Mouse (Mus musculus) c-Kit-positive CD71-positive TER-119-negative erythroid progenitor cells, embryonic 14.5 days (primary cell): Measurements from ENCODE around the gene Lims1.

ENCODE experiments used
- DNase-seq: peaks from one replicate; pipeline ENCODE4 v3.0.0-alpha.2; 2013; ENCODE audit warnings: low read depth

Lims1 gene

DNA sequence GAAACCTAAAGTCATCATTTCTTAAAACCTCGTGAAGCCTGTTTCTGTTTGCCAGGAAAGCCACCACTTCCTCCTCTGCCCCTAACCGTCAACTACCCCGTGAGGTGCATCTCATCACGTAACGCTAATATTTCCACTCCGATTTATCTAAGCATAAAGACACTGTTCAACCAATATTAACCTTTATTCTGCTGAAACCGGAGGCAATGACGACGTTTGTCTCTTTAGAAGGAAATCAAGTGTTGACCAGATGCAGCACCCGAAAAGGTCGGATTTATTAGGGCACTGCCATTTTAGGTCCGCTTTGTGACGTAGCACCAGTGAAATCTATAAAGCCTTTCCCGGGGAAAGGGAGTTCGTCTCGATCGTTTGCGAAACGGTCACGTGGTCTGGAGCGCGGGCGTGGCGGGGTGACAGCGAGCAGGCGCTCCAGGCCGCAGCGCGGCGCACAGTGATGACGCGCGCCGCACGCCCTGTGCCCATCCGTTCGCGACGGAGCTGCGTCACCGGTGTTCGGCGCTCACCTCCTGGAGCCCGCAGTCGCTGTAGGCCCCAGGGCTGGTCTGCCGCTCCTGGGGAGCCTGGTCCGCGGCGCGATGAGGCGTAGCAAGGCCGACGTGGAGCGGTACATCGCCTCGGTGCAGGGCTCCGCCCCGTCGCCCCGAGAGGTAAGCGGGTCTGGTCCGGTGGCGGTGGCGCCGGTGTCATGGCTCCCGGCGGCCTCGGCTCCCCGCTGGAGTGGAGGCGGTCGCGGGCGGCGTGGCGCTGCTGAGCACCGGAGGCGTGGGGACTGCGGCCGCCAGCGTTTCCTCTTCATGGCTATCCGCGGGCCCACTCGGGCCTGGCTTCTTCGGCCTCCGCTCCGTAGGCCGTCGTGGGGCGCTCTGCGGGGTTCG is 123.4 kb downstream of the Lims1 start, which contains the start of gene Ranbp2:
Gene Ranbp2 (plus strand): TSS at position 537 of the 896 bp plus-strand sequence.
- DNase-seq: peak; percentile 96

GRCm38 (mm10) chr10:58447280-58447781 is 124.1 kb downstream of the Lims1 start:
- DNase-seq: no peak

DNA sequence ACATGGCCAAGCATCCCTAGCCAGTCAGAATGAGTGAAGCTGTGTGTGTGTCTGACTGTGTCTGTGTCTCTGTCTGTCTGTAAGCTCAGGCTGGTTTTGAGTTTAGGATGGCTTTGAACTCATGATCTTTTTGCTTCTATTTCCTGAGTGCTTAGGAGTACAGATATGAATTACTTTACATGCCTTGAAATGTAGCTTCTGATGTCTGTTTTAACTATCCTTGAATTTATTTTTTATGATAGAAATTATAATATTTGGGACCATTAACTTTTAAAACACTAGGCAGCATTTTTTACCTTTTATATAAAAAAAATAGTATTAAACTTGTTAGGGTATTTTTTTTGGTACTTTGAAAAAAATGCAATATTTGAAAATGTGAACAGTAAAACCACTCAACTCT is 128.3 kb downstream of the Lims1 start:
- DNase-seq: no peak

DNA sequence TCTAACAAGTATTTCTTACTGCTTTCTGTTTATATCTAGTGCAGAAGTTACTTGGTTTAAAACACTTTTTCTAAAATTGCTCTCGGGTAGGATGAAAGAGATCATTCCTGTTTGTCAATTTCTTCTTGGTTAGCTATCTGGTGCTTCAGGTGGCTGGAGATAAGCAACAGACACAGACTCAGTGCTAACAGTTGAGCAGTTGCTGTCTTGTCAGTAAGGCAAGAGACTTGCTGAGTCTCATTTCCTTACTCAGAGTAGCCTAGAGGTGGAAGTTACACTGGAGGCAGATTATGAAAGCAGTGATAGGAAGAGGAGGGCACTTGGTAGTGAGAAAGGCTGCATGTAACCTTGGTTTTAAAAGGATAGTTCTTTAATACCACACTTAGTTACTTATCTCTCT is 128.9 kb downstream of the Lims1 start:
- DNase-seq: peak; percentile 72

- no peak for DNase-seq
Observed at GRCm38 (mm10) chr10:58459896-58460295, 136.6 kb downstream of the Lims1 start.
